15 mouse cellular contexts compared by ENCODE assay signal in genomic region chr11:25533081-25533480, GRCm38 (mm10).
"Had no signal": no experiment of that assay in that cellular context is flagged by ENCODE, and none has a peak within 500 bp of the region (broad histone marks: within the 10 kb centered on the region; RNA-seq: fewer than 3 reads in every experiment).

No protein-coding gene starts in this region.

- H3K9me3 ChIP-seq: liver, embryonic 15.5 days; neural tube, embryonic 13.5 days; stomach, embryonic 15.5 days had no signal

- H3K4me3 ChIP-seq: liver, embryonic 15.5 days; neural tube, embryonic 13.5 days; stomach, embryonic 15.5 days had no signal

- H3K27me3 ChIP-seq: liver, embryonic 15.5 days; neural tube, embryonic 13.5 days; stomach, embryonic 15.5 days had no signal

- H3K4me2 ChIP-seq: liver, embryonic 11.5 days; liver, embryonic 15.5 days; midbrain, embryonic 11.5 days; neural tube, embryonic 13.5 days; stomach, embryonic 15.5 days had no signal

- H3K9ac ChIP-seq: liver, embryonic 15.5 days; neural tube, embryonic 13.5 days; stomach, embryonic 15.5 days had no signal

- DNase-seq: kidney, adult 2 months; kidney, postnatal 36 days; layer of hippocampus, adult 9-11 months; layer of hippocampus, postnatal 36 days; lung, adult 2 months; lung, postnatal 4 days; right cerebral cortex, postnatal 14 days; thymus, postnatal 36 days had no signal

- H3K4me1 ChIP-seq: liver, embryonic 15.5 days; stomach, embryonic 15.5 days had no signal

- ATAC-seq: lung, postnatal 0 days; midbrain, embryonic 16.5 days had no signal

- H3K36me3 ChIP-seq: liver, embryonic 15.5 days; neural tube, embryonic 13.5 days; stomach, embryonic 15.5 days had no signal

- H3K27ac ChIP-seq: liver, embryonic 15.5 days; stomach, embryonic 15.5 days had no signal
